Mouse (Mus musculus): Measurements from ENCODE around the gene Cd24a.

DNA sequence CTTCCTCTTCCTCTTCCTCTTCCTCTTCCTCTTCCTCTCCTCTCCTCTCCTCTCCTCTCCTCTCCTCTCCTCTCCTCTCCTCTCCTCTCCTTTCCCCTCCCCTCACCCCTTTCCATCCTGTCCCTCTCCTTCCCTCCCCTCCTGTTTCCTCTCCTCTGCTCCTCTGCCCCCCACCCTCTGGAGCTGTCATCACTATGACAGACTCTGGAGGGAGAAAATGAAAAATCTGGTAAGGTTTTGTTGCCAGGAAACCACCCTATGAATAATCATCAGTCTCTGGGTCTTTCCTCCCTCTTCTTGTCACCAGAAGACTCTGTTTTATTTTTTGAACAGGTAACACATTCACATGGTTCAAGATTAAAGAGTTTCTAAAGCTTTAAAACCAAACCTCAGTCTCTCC is 53.0 kb downstream of the Cd24a start:
- TF ChIP-seq ELF1 (IDR thresholded peaks at IDR 0.05; ENCODE audit: low read depth, low read length) = no peak
- no peak for TF ChIP-seq POLR2A (IDR thresholded peaks at IDR 0.05; ENCODE audit: low read depth, low read length)
- no peak for TF ChIP-seq CHD1 (IDR thresholded peaks at IDR 0.05; ENCODE audit: low read depth, low read length)
- TF ChIP-seq CTCF (conservative IDR thresholded peaks at IDR 0.05 in 1 of 2, IDR thresholded peaks at IDR 0.05 in 1 of 2; ENCODE audit: low read depth in 2 of 2, low read length in 2 of 2) = no peak
- TF ChIP-seq RAD21 (IDR thresholded peaks at IDR 0.05; ENCODE audit: low read depth, low read length) = no peak
- TF ChIP-seq USF2 (conservative IDR thresholded peaks at IDR 0.05; ENCODE audit: low read depth, low read length) = no peak
- no peak for TF ChIP-seq TBP (conservative IDR thresholded peaks at IDR 0.05; ENCODE audit: low read depth, low read length)
- no peak for TF ChIP-seq JUN (IDR thresholded peaks at IDR 0.05; ENCODE audit: insufficient read depth, low read depth, low read length)
- TF ChIP-seq MXI1 (IDR thresholded peaks at IDR 0.05; ENCODE audit: low read depth, low read length) = no peak
- no peak for TF ChIP-seq CHD2 (IDR thresholded peaks at IDR 0.05; ENCODE audit: low read length)
- TF ChIP-seq E2F4 (IDR thresholded peaks at IDR 0.05; ENCODE audit: insufficient replicate concordance, low read depth, low read length) = no peak
